Mouse (Mus musculus) heart, adult 2 months (tissue): ENCODE data around the gene Dynlrb1.

Experiments
- CTCF ChIP-seq: fragments of 200-600 bp; IDR thresholded peaks from 2 replicates; pipeline ENCODE4 v1.8.1; 2022; ENCODE audit warnings: antibody characterized with exemption, mild to moderate bottlenecking, moderate library complexity
- EP300 ChIP-seq: fragments of 200-500 bp; IDR thresholded peaks from 2 replicates; pipeline ENCODE4 v1.6.1; 2011; ENCODE audit warnings: low read depth, low read length, control low read depth; ENCODE audit not compliant: insufficient read depth
- POLR2A ChIP-seq: fragments of 200-500 bp; IDR thresholded peaks from 2 replicates; pipeline ENCODE4 v1.6.1; 2011; ENCODE audit warnings: mild to moderate bottlenecking, low read depth, low read length, control low read depth; ENCODE audit not compliant: insufficient read depth

GRCm38 (mm10) chr2:155242296-155242855 is 6.0 kb downstream of the Dynlrb1 start:
- no peak for TF ChIP-seq POLR2A
- TF ChIP-seq EP300: no peak
- TF ChIP-seq CTCF: no peak
